Mouse (Mus musculus) MN1 (cell line): ENCODE measurements around the gene Ptprd.

Source experiments
- DNase-seq: peaks from one replicate; pipeline ENCODE4 v3.0.0-alpha.2; 2016; ENCODE audit warnings: low spot score

The Ptprd gene

DNA sequence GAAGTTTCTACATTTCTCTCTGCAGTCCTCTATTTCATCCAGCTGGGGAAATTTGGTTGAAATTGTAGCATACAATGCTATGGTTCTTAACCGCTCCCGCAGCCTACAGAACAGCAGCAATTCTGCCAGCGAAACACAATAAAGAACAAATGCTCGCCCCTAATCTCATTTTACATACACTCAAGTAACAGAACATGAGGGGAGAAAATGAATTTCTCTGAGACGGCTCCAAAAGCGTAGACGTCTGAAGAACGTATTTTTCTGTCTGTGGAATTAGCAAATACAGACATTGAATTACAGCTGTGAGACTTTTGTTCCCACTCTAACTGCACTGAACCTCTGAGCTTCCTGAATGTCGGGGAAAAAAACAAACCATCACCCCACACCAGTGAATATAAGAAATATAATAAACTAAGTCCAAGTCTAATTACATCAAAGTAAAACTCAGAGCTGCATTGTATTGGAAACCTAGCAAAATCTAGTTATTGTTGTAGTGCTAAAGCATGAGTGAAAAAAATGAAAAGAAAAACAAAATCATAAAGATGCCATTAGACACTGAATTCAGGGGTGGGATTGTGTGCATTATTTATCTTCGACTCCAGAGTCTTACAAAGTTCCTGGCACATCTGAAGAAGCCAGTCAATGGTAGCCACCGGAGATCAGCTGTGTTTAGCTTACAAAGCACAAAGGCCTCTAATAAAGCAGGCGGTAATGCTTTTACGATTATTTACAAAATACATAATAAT lies 2187.8 kb downstream of the Ptprd start:
- DNase-seq, result no peak

GRCm38 (mm10) chr4:76021670-76022069 lies 2190.1 kb downstream of the Ptprd start:
- no peak for DNase-seq

- DNase-seq, result no peak
Measured at GRCm38 (mm10) chr4:76015026-76015425, 2196.7 kb downstream of the Ptprd start.

- DNase-seq, result no peak
Measured at GRCm38 (mm10) chr4:76014151-76014840, 2197.5 kb downstream of the Ptprd start.

DNA sequence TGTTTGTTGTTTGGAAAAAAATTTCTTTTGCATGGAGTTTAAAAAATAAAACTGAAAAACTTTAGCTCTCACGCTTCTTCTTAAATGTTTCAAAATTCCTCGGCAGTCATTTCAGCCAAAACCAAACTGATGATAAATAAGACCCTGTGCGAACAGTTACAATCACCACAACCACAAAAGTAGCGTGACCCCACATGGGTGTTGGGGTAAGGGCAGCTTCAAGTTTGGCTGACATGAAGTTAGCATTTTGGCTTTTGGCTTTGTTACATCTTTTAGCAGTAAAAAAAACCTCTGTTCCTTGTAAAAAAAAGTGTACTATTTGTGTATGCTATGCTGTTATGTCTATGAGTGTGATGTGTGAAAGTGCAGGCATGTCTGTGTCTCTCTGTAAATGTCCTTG lies 2203.2 kb downstream of the Ptprd start:
- no peak for DNase-seq

DNA sequence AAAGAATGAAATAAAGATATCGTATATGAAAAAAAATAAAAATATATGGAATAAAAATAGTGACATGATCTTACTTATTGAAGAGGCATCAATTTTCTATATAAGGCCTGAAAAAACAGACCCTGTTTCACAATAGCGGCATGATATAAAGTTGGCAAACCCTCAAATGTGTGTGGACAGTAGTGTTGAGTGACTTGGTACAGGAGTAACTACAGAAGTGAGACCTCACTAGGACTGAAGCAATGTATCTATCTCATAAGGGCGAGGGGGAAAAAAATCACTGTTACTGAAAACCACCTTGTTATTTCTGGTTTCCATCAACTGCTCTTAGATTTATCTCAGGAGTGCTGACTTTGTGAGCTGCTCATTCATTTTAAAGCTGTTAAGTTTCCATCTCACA lies 2204.5 kb downstream of the Ptprd start:
- DNase-seq, result no peak

GRCm38 (mm10) chr4:76006717-76007116 lies 2205.0 kb downstream of the Ptprd start:
- no peak for DNase-seq

- no peak for DNase-seq
Measured at GRCm38 (mm10) chr4:76004161-76004560, 2207.6 kb downstream of the Ptprd start.

GRCm38 (mm10) chr4:76000258-76000657 lies 2211.5 kb downstream of the Ptprd start:
- no peak for DNase-seq

- DNase-seq, result no peak
Measured at GRCm38 (mm10) chr4:75995841-75996240, 2215.9 kb downstream of the Ptprd start.

DNA sequence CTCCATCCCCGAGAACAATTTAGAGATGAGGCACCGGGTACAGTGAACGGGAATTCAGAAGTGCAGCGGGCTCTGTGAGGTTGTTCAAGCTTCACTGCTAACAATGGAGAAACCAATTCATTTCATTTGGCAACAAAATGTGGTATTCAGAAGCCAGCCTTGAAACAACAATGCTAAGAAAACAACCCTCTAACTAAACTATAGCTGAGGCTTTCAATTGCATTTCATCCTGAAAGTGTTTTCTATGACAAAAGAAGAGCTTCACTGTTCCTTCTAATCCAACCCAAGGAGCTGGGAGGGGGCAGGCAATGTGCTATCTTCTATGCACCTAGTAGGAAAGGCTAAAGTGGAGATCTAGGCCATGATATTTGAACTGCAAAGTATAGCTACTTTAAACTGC lies 2217.2 kb downstream of the Ptprd start:
- DNase-seq, result no peak

GRCm38 (mm10) chr4:75993092-75993491 lies 2218.7 kb downstream of the Ptprd start:
- DNase-seq, result no peak

DNA sequence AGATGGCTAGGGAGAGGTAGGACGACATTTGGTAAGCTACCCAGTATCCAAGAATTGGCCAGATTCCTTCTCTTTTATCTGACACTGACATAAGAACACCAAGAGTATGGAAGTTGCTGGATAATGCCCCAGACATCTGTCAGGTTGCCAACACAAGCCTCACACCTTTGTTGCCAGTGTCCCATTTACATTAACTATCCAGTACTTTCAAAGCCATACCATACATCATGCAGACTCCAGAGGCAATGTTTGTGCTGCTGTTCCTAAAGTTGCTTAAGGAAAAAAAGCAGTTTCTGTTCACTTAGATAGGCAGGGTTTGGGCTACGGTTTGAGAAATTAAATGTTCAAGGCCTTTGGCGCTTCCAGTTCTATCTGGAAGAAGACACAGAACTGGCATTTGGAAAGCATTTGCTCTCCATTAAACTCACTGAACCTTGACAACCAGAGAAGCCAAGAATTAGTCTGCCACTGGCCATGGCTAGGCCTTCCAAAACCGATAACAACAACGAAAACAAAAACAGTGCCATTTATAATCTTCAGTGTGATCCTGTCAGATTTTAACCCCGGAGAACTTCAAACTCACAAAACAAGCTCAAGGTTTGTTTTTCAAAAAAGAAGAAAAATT lies 2220.0 kb downstream of the Ptprd start:
- no peak for DNase-seq

GRCm38 (mm10) chr4:75974728-75975127 lies 2237.0 kb downstream of the Ptprd start:
- DNase-seq, result no peak

DNA sequence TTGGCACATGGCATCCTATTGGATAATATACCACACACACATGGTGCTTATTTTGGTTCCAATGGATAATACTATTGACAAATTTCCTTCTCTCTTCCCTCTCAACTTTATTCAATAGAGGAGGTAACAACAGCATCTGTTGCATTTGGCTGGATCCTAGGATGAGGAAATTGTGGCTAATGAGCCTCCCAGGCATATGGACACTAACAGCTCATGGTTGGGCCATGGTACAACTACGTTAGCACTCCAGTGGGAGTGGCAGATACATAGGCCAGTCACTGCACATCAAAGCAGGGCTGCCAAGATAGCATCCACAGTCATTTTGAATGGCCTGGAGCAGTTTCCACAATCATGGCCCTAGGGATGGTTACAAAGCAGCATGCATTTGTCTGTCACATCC lies 2238.4 kb downstream of the Ptprd start:
- no peak for DNase-seq

GRCm38 (mm10) chr4:75969961-75970360 lies 2241.8 kb downstream of the Ptprd start:
- DNase-seq, result no peak

GRCm38 (mm10) chr4:75968618-75969017 lies 2243.1 kb downstream of the Ptprd start:
- DNase-seq, result no peak

DNA sequence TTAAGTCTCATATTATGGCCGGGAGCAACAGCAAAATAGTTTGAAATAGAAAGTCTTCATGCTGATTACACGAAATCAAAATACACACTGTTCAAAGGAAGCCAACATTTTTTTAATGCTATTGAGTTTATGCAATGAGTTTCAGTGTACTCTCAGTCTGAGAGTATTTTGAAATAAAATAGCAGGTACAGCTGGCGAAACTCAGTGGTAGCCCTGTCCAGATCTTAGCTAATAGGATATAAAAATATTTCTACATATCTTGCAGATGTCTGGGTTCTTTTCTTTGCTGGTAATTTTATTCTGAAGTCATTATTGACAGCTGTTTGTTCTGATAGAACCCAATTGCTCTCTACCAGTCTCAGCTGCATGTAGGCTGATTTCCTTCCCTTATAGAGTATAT lies 2246.0 kb downstream of the Ptprd start:
- no peak for DNase-seq

DNA sequence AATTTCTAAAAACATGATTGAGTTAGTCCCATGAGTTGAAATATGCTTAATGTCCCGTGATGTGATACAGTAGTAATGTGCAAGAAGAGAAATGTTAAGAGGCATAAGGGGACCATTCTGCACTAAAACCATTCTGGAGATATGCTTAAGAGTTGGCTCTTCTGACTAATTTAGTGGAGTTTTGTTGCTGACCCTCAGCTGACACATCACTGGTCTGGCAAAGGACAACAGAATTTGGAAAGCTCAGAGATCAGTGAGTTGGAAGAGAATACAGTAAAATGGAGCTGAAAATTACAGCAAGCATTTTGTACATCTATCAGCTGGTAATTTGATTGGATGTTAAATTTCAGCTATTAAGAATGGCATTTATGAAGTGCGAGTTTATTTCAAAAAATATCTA lies 2248.8 kb downstream of the Ptprd start:
- DNase-seq, result no peak

DNA sequence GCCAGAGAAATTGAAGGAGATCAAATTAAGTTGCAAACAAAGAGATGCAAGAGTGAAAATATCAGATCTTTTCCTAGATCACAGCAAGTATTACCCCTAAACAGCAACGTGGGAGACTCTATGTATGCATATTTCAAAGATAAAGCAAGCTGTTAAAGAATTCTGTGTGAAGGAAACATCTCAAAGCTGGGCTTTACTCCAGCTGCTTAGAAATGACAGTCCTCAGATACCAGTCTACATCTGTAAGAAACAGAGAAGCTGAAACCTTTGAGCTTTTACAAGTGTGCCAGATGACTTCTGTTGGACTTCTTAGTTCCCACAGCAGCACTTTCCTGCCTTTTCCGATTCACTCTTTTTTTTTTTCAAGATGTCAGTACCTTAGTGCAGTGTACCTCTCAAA lies 2249.9 kb downstream of the Ptprd start:
- DNase-seq, result no peak

DNA sequence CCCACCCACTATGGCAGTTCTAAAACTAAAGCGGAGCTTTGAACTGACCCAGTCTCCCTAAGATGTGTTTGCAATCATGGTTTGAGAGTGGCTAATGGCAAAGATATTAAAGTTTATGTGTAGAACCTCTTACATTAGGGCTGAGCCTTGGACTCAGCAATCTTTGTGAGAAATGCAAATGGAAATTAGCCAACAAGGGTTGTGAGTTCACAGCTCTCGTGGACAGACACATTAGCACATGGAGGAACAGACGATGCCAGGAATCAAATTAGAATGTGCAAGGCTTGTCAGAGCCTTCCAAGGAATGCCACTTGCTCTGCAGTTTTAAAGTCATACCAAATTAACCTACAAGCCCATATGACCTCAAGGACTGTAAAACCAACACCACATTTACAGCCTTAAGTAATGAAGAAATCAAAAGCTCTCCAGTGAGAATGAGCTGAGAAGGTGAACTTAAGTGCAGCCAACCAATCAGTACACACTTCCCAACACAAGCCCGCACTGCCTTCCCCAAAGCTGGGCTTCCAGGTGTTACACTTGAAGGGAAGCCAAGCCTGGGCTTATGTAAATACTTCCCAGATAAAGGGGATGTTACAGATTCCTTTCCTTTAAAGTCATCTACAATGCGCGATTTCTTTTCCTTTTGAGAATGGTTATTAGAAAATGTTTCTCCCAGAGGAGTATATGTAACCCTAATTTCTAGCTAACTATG lies 2258.3 kb downstream of the Ptprd start:
- no peak for DNase-seq

DNA sequence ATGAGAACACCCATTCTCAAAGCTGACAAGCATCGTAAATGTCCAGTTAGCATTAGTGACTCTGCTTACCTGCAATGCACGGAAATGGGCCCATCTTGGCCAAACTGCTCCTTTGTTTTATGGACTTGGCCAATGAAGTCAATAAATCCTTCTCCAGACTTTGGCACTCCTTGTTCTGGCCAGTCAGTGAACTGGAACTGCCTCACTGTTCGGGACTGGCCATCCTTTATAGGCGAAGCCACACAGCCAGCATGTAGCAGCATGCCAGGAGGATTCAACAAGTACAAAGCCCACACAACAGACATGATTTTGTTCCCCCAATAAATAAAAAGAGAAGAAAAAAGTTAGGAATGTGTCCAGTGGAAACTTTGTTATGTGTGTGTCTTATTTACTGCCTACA lies 2261.2 kb downstream of the Ptprd start:
- no peak for DNase-seq

GRCm38 (mm10) chr4:75894871-75895270 lies 2316.9 kb downstream of the Ptprd start:
- no peak for DNase-seq
